Mouse (Mus musculus) cerebellum, postnatal 14 days (tissue): ENCODE measurements around the gene Ctbp2.
A peak's percentile ranks its signal among the peaks of the same experiment; 100 is the strongest.
"Not testable (repeated sequence)": the region's sequence is repeated elsewhere in the genome, so short reads cannot be mapped to it uniquely, and the experiment has no call there.

Experiments used
- DNase-seq, 2 experiments: peaks; one replicate each; pipeline ENCODE4 v3.0.0; 2021; ENCODE audit warnings: mixed read lengths in 2 of 2

Ctbp2 gene

DNA sequence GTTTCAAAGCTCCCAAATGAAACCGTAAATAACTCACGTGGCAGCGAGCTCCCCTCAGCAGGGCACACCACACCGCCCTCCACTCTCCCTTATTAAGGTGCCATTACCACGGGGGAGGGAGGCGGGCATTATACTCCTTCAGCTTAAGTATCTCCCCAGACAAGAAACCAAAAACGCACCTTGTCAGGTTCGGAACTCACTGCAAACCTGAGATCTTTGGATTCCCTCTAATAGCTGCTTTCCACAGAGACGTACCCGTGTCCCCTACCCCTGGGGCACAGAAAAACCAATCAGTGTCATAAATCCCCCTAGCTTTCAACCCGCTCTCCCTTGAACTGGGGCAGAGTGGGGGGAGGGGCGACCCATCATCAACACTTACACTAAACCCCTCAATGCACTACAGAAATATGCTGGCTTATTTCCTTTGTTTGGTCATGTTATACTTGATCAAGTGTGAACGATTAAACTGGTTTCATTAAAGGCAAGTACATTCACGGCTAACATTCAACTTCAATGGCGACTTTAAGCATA, 3.9 kb downstream of the Ctbp2 start:
- DNase-seq, result peak in 1 of 2 experiments; percentile 35

DNA sequence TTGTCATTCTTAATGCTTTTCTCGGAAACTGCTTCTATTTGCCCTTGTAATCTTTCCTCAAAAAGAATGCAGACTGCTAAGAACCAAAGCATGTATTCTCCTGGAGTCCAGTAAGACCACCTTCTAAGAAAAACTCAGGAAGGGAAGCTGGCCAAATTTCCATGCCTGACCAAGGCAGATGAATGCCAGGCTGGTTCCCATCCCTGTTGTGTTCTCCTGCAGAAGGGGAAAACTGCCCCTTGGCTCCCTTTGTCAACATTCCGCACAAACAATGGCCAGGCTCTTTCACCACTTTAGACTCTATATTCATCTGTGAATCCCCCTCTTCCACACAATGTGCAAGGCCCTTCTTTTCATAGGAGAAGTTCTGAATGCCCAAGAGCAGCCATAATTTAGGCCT, 6.3 kb downstream of the Ctbp2 start:
- DNase-seq, result peak; percentile 40 to 57

DNA sequence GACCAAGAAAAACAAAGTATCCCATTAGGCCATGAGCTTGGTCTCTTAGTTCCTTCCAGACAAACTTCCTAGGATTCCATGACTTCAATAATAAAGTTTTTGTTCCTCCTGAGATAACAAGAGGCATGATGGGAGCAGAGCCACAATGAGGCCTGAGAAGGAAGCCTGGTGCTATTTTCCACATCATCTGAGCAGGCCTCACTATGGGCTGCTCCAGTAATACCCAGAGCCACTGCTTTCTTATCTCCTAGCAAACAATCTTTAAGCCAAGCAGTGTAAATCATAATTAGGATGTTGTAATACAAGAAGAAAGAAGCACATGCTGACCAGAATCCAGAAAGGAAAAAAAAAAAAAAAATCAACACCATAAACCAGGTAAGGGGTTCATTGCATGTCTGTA, 7.6 kb downstream of the Ctbp2 start:
- no peak for DNase-seq

DNA sequence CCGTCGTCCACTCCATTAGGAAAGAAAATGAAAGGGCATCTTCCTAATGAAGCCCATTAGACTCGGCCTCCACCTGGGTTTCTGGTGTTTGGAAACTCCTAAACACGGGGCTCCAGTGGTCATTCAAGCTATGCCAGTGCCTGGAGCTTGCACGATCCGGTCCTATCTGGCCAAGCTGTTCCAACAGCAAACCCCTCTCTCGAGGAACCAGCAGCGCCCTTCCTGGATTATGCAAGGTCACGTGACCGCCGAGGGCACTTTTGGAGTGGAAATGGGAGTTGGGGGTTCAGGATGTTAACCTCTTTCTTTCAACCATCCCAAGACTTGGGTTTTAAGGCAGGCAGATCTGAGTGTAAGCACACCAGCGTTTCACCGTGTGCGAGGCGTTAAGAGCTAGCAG, 8.3 kb downstream of the Ctbp2 start:
- peak; percentile 50 to 60 for DNase-seq

- peak; percentile 28 to 46 for DNase-seq
Observed at GRCm38 (mm10) chr7:133114847-133115470, 9.2 kb downstream of the Ctbp2 start.

GRCm38 (mm10) chr7:133113185-133113895, 10.8 kb downstream of the Ctbp2 start:
- no peak for DNase-seq

DNA sequence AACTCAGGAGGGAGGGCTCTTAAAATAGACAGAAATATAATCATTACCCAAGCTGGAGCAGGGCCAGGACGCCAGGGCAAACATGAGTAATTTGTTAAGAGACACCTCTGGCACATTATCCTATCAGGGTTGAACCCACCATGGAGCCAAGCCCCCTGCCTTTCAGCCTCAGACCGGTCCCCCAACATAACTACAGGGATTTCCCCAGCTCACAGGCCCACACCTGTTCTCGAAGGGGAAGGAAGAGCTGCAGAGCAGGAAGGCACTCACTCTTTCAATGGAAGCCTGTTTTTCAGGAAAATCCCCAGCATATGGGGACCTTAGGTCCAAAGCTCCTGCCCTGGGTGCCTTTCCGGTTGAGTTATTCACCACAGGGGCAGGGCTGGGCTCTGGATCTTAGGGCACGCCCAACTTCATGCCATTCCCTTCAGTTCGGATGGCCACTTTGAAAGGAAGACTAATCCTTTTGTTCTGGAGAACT, 11.8 kb downstream of the Ctbp2 start:
- DNase-seq, result peak in 1 of 2 experiments; percentile 42

DNA sequence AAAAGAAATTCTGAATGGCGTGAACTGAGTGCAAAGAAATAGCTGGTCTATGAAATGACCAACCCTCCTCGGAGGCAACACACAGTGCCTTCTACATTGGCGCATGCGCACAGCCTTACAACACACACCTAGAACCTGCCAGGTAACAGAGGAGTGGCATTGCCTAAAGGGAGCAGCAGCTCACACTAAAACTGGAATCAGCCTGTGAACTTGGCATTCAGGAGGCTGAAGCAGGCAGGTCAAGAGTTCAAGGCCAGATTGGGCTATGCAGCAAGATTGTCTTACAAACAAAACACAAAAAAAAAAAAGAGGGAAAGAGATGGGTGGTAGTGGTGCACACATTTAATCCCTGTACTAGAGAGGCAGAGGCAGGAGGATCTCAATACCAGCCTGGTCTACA, 14.7 kb downstream of the Ctbp2 start:
- no peak for DNase-seq

- DNase-seq, result no peak
Observed at GRCm38 (mm10) chr7:133108695-133109094, 15.5 kb downstream of the Ctbp2 start.

DNA sequence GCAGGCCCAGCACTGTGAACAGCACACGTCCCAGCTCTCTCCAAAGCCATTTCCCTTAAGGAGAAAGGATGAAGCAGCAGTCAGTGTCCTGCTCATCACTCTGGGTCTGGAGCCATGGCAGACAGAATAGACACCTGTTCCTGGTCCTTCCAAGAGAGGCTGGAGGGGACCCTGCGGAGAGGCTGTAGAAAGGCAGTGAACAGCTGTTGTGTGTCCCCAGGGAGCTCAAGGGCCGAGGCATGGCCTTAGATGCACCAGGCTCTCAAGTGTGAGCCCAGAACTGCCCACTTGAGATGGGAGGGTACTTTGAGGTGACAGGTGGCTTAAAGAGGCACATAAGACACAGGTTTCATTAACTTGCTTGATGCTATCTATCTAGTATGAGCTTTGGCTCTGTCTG, 21.6 kb downstream of the Ctbp2 start:
- peak in 1 of 2 experiments; percentile 30 for DNase-seq

DNA sequence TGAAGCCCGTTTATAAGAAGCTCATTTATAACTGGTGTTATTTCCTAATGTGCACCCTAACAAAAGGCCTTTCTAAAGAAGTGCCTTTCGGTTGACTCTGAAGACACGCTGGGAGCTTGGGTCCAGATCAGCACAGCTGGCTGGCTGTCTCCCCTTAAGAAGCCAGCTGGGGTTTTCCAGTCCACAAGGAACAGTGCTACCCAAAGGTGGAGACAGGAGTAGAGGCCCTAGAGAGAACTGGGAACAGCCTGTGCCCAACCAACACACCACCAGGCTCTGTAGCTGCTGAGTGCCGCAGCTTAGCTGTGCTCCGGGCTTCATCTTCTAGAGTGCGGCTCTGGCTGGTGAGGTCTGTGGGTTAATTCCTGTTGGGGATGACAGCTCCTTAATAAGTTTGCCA, 23.1 kb downstream of the Ctbp2 start:
- no peak for DNase-seq

DNA sequence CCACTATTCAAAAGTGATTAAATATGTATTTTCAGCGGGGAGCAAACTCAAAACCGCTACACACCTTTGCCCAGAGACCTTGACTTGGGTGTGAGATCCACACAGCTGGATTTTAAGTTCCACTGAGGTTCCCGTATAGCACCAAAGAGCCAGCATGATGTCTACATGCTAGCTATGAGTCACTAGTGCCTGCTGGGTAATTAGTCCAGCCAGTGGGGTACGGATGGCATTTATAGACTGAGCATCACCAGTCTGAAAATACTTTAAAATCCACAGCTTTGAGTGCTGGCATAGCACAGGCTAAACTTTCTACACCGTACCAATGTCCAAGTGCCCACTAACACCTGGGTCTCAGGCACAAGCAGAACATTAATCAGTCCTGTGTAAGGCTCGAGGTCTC, 24.0 kb downstream of the Ctbp2 start:
- DNase-seq, result no peak

GRCm38 (mm10) chr7:133099266-133099665, 24.9 kb downstream of the Ctbp2 start:
- no peak for DNase-seq

GRCm38 (mm10) chr7:133098118-133098793, 25.9 kb downstream of the Ctbp2 start:
- peak; percentile 50 to 59 for DNase-seq

- not testable (repeated sequence) for DNase-seq
Observed at GRCm38 (mm10) chr7:133095610-133096009, 28.5 kb downstream of the Ctbp2 start.

DNA sequence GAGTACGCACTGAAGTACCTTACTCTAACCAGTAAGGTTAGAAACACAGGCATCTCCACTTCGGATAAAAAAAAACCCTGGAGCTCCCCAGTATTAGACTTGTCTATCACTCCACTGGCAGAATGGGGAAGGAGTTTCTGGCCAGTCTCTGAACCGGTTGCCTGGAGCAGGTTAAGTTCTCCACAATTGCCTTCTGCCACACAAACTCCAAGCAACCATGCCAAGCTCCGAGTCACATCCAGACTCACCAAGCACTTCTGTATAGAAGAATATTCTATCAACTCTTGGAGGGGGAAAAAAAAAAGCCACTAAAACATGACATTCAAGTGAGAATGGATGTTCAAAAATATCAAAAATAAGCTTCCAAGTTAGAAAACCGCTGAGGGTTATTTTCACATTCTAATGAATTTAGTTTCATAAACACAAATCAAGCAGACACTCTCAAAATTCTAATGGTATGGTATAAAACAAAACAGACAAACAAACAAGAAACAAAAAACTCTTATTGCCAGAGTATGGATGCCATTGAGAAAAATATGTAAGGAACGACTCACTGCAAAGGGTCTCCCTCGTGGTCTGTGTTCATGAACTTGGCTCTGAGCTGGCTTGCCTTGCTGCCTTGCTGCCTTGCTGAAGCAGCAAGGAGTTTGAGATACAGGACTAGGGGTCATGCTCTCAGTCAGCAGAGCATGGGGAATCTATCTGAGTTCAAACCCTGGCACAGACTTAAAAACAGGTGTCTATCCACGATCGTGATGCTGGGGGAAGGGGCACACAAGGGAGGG, 29.3 kb downstream of the Ctbp2 start:
- DNase-seq, result no peak

GRCm38 (mm10) chr7:133094161-133094560, 30.0 kb downstream of the Ctbp2 start:
- DNase-seq, result no peak

DNA sequence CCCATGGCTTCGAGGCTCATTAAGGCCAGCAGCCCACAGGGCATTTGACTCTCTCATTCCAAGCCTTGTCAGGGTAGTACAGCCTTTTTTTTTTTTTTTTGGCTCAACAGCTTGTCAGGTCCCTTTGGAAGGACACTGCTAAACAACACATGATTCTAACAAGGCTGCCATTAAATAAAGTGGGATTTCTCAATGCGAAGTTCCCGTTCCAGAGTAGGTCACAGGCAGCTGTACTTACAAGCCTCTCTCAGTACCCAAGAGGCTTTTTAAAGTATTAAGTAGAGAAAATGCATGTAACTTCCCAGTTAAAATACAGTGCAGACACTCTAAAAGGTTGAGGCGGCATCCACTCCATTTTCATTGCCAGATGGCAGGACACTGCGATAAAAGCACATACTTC, 30.4 kb downstream of the Ctbp2 start:
- DNase-seq, result no peak

DNA sequence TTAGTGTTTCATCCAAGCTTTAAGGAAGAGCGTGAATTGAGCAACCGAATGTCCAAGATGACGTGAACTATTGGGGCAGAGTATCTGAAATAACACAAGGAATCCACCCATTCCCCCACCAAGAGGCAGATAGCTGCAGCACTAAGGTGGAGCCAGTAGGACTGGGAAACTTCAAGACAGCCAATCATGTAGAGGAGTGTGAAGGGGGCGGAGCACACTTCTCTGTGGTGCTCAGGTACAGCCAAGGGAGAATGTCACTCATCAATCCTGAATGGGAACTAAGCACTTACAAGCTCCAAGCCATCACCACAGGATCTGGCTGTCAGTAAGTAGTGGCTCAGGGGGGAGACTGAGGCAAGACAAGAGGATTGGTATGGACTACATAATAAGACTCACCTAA, 33.5 kb downstream of the Ctbp2 start:
- no peak for DNase-seq

- no peak for DNase-seq
Observed at GRCm38 (mm10) chr7:133089621-133090260, 34.4 kb downstream of the Ctbp2 start.

- DNase-seq, result peak; percentile 85 to 86
Observed at GRCm38 (mm10) chr7:133088830-133089261, 35.3 kb downstream of the Ctbp2 start.

- DNase-seq, result no peak
Observed at GRCm38 (mm10) chr7:133088411-133088810, 35.7 kb downstream of the Ctbp2 start.
